Mouse (Mus musculus) MN1 (cell line): Measurements from ENCODE around the gene Amer3.
"Not testable (repeated sequence)": the region's sequence is repeated elsewhere in the genome, so short reads cannot be mapped to it uniquely, and the experiment has no call there.

Experiments used
- DNase-seq: peaks from one replicate; pipeline ENCODE4 v3.0.0-alpha.2; 2016; ENCODE audit warnings: low spot score

The Amer3 gene

GRCm38 (mm10) chr1:34601323-34602047 is 22.0 kb downstream of the Amer3 start:
- no peak for DNase-seq

DNA sequence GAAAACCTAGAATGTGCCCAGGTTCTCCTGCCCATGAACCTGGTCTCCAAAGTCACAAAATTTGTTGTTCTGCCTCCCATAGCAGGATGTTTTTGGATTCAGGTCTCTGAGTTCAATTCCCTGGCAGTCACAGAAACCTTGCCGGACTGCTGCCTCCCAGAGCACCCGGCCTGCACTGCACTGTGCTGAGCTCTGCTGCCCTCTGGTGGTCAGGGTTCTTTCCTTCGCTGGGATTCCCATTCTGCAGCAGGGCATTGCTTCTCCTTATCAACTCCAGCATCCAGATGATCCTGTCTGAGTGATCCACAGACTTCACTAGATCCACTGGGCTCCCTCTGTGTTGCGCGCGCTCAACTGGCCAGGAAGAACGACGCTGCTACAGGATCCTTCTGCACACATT is 22.9 kb downstream of the Amer3 start:
- DNase-seq: peak; percentile 89

- no peak for DNase-seq
These were observed 34.3 kb downstream of the Amer3 start for GRCm38 (mm10) chr1:34613801-34614200.

GRCm38 (mm10) chr1:34620116-34620515 is 40.7 kb downstream of the Amer3 start:
- not testable (repeated sequence) for DNase-seq

DNA sequence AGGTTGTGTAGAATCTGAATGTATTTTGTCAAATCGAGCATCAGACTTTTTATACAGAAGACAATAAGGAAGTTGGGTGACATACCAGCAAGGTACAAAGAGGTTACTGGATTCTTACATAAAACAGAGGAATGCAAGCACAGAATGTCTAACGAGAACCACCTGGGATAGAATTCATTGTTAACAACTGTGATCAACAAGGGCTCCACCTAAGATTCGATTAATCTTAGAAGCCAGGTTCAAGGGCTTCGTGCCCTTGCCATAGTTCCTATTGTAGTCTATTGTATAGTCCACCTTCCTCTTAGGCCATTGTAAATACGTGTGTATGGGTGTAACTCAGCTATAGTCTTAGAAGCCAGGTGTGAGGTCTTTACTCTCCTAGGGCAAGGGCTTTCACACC is 41.3 kb downstream of the Amer3 start:
- not testable (repeated sequence) for DNase-seq

DNA sequence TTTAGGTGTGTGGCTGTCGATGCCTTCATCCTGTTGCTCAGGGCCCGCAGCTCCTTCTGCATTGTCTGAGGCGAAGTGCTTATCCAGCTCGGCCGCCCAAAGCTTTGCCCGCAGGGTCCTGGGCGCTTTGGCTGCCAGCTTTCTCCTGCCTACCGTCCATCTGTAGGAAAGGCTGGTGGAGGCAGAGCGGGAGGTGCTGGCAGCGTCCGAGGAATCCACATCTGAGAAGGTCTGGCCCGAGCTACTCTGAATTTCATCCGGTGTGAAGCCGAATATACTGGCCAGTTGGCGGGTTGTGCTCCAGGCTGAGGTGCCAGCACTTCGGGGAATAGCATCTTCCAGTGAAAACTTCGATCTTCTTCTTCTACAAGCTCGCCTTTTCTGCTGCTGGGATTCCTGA is 56.3 kb downstream of the Amer3 start:
- no peak for DNase-seq
